Mouse (Mus musculus) adrenal gland, postnatal 4 days (tissue): Measurements from ENCODE around the gene Cldn5. TPM values are rescaled to one million over a fixed set of nuclear protein-coding genes. Genes with fewer than 3 reads are reported as not detected.

ENCODE experiments used
- DNase-seq, 2 experiments: peaks; one replicate each; pipeline ENCODE4 v3.0.0; 2021 to 2022; ENCODE audit warnings: low spot score in 2 of 2, mixed read lengths in 2 of 2
- long read RNA-seq, 2 experiments: library from polyadenylated mRNA; stranded (forward); transcript quantifications; one replicate each; pipeline ENCODE4 v2.0.0; 2021
- total RNA-seq, 2 experiments: library from RNA; stranded (reverse); gene quantifications; 2 replicates each; pipeline ENCODE4 v1.2.3; 2021

The Cldn5 gene
- 10 to 100 TPM; 66.2 to 68.0 TPM for total RNA-seq
- long read RNA-seq, experiment 1, transcript Cldn5-201 (1 exons, 1,416 nt): major isoform, 249 of 251 reads
- long read RNA-seq, experiment 1, partial matches to known transcripts: 0 of 251 reads
- long read RNA-seq, experiment 1, other reads (novel, unspliced or antisense): 2 of 251 reads
- long read RNA-seq, experiment 2, transcript Cldn5-201 (1 exons, 1,416 nt): major isoform, 350 of 352 reads
- long read RNA-seq, experiment 2, partial matches to known transcripts: 0 of 352 reads
- long read RNA-seq, experiment 2, other reads (novel, unspliced or antisense): 2 of 352 reads

DNA sequence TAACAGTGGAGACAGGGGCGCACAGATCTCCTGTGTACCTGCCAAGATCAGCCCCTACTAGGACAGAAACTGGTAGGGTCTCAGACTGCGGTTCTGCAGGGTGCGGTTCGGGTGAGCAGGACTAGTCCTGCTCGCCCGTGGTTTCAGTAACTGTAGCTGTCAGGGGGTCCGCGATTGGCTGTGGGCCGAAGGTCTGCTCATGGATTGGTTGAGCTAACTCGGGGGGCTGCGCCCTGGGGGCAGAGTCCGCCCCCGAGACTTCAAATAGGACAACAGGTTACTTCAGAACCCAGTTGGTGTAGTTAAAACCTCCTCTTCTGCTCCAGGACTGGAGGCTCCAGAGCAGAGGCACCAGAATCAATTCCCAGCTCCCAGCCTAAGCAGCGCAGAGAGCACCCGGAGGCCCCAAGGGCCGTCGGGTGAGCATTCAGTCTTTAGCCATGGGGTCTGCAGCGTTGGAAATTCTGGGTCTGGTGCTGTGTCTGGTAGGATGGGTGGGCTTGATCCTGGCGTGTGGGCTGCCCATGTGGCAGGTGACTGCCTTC is at the start of gene Cldn5:
Gene Cldn5 (plus strand): TSS at position 292 of the 545 bp plus-strand sequence.
- no peak for DNase-seq

DNA sequence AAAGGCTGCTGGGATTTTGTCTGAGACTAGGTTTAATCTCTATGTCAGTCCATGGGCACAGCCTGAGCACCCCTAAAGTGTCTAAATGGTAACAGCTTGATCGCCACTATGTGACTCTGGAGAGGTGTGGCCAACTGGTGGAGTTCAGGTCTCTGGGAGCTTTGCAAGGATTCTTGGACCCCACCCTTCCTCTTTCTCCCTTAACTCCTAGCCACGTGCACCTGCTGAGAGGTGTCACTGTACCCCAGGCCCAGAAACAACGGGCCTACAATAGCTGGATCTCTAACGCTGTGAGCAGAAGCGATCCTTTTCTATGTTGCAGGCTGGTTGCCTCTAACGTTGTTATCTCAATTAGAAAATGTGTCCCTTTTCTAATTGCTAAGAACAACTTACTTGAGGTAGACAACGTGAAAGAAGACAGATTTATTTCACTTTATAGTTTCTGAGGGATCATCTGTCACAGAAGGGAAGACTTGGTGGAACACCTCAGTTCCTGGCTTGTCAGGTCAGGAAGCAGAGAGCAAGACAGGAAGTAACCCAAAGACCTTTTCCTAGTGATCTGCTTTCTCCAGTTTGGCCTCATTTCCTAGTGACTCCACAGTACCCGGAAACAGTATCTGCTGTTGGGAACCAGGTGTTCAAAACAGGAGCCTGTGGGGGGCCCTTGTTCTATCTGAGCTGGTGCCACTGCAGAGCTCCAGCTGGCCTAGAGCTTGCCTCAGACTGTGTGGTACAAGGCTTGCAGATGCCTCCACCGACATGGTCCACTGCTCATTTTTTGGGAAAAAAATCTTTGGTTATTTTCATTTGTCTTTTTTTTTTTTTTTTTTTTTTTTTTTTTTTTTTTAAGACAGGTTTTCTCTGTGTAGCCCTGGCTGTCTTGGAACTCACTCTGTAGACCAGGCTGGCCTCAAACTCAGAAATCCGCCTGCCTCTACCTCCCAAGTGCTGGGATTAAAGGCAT is 48.8 kb upstream of the Cldn5 start:
- DNase-seq: no peak

DNA sequence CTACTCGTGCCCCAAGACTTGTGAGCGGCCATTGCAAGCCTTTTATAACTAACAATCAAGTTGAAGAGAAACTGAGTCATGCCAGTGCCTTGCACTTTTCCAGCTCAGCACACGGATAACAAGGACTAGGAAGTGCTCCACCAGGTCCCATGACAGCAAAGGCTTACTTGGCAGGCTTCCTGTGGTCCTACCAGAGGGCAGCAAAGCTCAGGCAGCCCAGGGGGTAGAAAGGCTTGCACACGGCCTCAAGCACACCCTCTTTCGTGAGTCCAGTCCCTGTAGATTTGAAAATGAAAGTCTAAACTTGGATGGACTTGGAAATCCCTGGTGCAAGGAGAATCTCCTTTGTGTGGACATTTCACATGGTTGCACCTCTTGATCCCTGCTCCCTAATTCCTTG is 47.5 kb upstream of the Cldn5 start:
- no peak for DNase-seq

- no peak for DNase-seq
Observed at GRCm38 (mm10) chr16:18730640-18731039, 46.0 kb upstream of the Cldn5 start.

DNA sequence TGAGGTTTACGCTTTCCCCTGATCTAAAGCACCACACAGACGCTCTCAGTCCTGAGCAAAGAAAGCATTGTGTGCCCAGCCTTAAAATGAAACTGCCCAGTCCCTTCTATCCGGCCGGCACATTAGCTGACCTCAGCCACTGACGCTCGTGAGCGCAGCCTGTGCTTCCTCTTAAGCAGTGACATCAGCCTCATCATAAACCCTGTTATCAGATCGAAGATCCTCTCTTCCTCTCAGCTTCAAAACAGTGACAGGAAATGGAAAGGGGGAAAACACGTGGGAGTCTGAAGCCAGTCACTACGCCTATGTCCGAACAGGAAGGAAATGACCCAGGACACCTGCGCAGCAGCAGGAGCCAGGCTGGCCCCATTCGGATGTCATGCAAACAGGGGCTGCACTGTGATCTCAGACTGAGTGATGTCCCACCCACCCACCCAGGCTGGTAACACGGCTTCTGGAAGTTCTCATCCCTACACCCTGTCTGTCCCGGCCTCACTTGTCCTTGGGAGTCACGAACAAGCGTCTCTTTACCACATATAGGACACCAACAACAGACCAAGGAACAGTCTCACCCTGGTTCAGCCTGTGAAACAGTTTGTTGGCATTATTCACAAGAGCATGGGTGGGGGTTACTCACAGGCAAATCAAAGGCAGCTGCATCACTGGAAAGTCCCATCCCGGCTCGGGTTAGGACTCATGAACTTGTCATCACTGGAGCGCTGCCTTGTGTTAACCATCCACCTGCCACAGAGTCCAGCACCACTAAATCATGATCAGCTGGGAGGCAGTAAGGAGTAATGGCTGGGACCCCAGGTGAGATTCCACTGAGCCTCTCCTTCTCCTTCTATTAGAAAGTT is 43.3 kb upstream of the Cldn5 start:
- DNase-seq: no peak

DNA sequence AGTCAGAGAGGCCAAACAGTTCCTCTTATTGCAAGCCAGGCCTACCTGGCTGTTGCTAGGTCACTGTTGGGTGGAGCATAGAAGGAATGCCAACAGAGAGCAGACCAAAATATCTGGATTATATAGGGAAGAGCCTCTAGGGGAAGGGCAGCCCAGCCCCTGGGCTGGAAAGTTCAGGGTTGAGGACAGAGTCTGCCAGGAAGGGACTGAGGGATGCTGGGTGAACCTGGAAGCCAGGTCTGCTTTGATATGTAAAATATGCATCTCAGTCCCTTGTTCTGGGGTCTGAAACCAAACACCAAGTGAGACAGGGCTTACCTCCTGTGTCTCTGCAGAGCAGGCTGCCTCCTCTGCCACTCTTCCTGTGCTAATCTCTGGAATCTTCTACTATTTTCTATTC is 38.3 kb upstream of the Cldn5 start:
- DNase-seq: no peak

- no peak for DNase-seq
Observed at GRCm38 (mm10) chr16:18746268-18747122, 30.2 kb upstream of the Cldn5 start.

- no peak for DNase-seq
Observed at GRCm38 (mm10) chr16:18751101-18751500, 25.5 kb upstream of the Cldn5 start.

DNA sequence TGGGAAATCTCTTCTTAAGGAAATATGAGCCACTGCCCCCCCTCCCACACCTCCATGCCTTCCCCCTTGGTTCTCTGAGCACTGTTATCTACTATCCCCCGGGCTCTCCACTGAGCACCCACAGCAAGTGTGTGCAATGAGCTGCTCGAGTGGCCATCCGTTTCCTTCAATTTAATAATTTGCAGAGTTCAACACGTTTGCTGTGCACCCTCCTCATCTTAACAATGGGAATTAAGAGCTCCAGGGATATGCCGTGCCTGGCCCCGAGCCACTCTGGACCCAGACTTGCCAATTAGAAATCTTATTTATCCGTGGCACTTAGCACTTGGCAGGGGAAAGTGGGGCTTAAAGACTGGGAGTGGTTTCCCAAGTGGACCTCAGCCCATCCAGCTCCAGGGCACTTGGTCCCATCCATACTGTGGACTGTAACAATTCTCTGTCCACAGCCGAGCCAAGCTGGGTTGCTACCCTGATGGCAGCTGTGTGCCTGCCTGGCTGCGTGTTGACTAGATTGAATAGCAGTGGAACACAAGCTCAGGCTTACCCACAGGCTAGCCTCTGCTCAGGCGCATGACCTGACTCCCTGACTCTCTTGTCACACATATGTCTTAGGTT is 24.7 kb upstream of the Cldn5 start:
- no peak for DNase-seq

DNA sequence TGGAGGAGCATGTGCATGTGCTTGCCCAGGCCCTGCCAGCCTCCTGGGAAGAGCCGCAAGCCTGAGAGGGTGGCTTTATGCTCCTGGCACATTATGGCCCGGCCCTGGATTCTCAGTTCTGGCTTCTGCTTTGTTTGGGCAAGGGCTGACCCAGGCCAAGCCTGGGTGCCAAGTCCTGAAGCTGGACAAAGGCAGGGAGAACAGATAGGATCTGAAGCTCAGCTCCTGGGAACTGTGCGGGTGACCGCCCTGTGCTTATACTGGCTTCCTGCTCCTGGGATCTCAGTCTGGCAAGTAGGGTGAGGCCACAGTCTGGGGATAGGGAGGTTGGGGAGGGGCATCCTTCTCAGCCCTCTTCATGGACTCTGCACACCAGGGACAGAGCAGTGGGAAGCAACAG is 14.9 kb upstream of the Cldn5 start:
- DNase-seq: no peak

GRCm38 (mm10) chr16:18762960-18763359 is 13.7 kb upstream of the Cldn5 start:
- no peak for DNase-seq

GRCm38 (mm10) chr16:18766390-18766789 is 10.3 kb upstream of the Cldn5 start:
- DNase-seq: no peak

DNA sequence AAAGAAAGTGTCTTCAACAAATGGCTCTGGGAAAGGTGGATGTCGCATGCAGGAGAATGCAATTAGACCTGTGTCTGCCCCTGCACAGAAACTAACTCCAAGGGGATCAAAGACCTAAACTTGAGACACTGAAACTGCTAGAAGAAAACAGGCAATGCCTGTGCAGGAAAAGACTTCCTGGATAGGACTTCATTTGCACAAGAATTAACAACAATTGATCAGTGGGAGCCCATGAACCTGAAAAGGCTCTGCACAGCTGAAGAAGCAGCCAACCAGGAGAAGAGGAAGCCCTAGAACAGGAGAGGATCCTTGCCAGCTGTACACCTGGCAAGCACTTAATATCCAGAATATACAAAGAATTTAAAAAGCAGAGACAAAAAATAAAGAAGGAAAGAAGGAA is 7.1 kb upstream of the Cldn5 start:
- no peak for DNase-seq

DNA sequence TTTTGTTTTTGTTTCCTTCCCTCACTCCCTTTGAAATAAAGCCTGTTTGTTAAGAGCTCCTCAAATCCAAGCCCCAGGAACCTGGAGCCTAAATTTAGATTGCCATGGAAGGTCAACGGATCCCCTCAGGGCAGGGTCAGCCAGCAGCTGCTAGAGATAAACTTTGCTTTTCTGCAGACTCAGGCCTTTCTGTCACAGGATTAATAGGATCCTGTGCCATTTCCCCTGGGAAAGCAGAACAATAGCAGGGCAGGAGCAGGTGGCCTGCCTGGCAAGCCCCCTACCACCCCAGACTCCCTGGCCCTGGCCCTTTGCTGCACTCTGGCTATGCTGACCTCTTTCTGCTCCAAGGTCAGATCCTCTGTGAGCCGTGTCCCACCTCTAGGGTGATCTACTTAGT is 2.7 kb upstream of the Cldn5 start:
- no peak for DNase-seq

GRCm38 (mm10) chr16:18775621-18776555 is 759 bp upstream of the Cldn5 start:
- no peak for DNase-seq

DNA sequence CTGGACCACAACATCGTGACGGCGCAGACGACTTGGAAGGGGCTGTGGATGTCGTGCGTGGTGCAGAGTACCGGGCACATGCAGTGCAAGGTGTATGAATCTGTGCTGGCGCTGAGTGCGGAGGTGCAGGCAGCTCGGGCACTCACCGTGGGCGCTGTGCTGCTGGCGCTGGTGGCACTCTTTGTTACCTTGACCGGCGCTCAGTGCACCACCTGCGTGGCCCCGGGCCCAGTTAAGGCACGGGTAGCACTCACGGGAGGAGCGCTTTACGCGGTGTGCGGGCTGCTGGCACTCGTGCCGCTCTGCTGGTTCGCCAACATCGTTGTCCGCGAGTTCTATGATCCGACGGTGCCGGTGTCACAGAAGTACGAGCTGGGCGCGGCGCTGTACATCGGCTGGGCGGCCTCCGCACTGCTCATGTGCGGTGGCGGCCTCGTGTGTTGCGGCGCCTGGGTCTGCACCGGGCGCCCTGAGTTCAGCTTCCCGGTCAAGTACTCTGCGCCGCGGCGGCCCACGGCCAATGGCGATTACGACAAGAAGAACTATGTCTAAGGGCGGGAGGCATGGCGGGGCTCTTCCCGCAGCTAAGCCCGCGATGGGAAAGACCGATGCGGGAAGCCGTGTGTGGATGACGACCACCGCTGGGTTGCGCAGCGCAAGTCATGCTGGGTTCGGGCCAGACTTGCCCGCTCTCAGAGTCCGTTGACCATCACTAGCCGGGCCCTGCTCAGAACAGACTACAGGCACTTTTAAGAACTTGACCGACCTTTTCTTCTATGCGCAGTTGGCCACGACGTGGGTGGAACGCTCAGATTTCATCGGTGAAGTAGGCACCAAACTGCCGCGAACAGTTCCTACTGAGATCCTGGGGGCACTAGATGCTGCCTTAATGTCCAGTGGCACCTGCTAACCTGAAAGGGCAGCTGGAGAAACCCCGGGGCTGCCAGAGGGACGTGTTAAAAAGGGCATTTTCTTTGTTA is 744 bp downstream of the Cldn5 start:
- DNase-seq: no peak

GRCm38 (mm10) chr16:18778461-18778860 is 1.8 kb downstream of the Cldn5 start:
- no peak for DNase-seq
